Mouse (Mus musculus) liver, adult 2 months (tissue): Measurements from ENCODE around the gene Lrrc8c.

ENCODE experiments used
- CTCF ChIP-seq: fragments of 200-500 bp; IDR thresholded peaks from 2 replicates; pipeline ENCODE4 v1.5.1; 2011; ENCODE audit warnings: low read depth, low read length, control low read depth
- POLR2A ChIP-seq: fragments of 200-500 bp; IDR thresholded peaks from 2 replicates; pipeline ENCODE4 v1.6.1; 2011; ENCODE audit warnings: low read length, control low read depth; ENCODE audit not compliant: insufficient read depth; ENCODE audit errors: extremely low read depth

- no peak for TF ChIP-seq POLR2A
- no peak for TF ChIP-seq CTCF
These were observed 124.1 kb downstream of the Lrrc8c start for GRCm38 (mm10) chr5:105643276-105643675.
